Mouse (Mus musculus) limb, embryonic 11.5 days (tissue): ENCODE results near the gene Dock2. TPM values are rescaled to one million over a fixed set of nuclear protein-coding genes. Genes with fewer than 3 reads are reported as not detected.

Source experiments
- ATAC-seq: fragments of 200-750 bp; cut with Nextera tagmentation; 2 replicates; pipeline ENCODE4 v1.8.0; 2017; ENCODE audit warnings: low read depth; ENCODE audit not compliant: insufficient number of reproducible peaks, low FRiP score, low TSS enrichment
- DNase-seq: peaks from one replicate; pipeline ENCODE4 v3.0.0-alpha.2; 2015; ENCODE audit warnings: low spot score
- H3K27ac ChIP-seq: fragments of 300-500 bp; sonication (generic); replicated peaks from 2 replicates; pipeline ENCODE4 v1.5.1; 2014; ENCODE audit warnings: low read depth, mild to moderate bottlenecking, low read length
- H3K27me3 ChIP-seq: fragments of 300-500 bp; sonication (generic); 2 replicates; pipeline ENCODE4 v1.6.1; 2014; ENCODE audit warnings: mild to moderate bottlenecking, low read length, mixed read lengths; ENCODE audit not compliant: control insufficient read depth, insufficient read depth
- H3K36me3 ChIP-seq: fragments of 300-500 bp; sonication (generic); 2 replicates; pipeline ENCODE4 v1.6.1; 2014; ENCODE audit warnings: mild to moderate bottlenecking, low read length, moderate library complexity, mixed read lengths; ENCODE audit not compliant: control insufficient read depth, insufficient read depth
- H3K4me1 ChIP-seq: fragments of 300-500 bp; sonication (generic); 2 replicates; pipeline ENCODE4 v1.6.1; 2014; ENCODE audit warnings: low read length, mixed read lengths; ENCODE audit not compliant: control insufficient read depth, insufficient read depth
- H3K4me2 ChIP-seq: fragments of 300-500 bp; sonication (generic); 2 replicates; pipeline ENCODE4 v1.6.1; 2014; ENCODE audit warnings: low read depth, mild to moderate bottlenecking, moderate library complexity; ENCODE audit not compliant: severe bottlenecking
- H3K4me3 ChIP-seq: fragments of 300-500 bp; sonication (generic); 2 replicates; pipeline ENCODE4 v1.5.1; 2014; ENCODE audit warnings: low read depth, low read length
- H3K9ac ChIP-seq: fragments of 300-500 bp; sonication (generic); 2 replicates; pipeline ENCODE4 v1.6.1; 2014; ENCODE audit warnings: mild to moderate bottlenecking, low read length
- H3K9me3 ChIP-seq: fragments of 300-500 bp; sonication (generic); 2 replicates; pipeline ENCODE4 v1.6.1; 2016; ENCODE audit warnings: low read length; ENCODE audit not compliant: control insufficient read depth
- WGBS: fragments of 180-500 bp; shearing (Covaris S2); extraction: QIAGEN DNeasy Blood & Tissue Kit; methylation state at CpG from one replicate; pipeline ENCODE4 v1.1.7; 2014; 5-methylcytosine and 5-hydroxymethylcytosine counted together
- polyA plus RNA-seq: library from polyadenylated mRNA; unstranded; fragments of >200 nt; fragmentation: Nextera tagmentation; extraction: Ambion mirVana; gene quantifications from 2 replicates; pipeline ENCODE4 v1.2.1, GENCODE M21; 2014

Gene Dock2
- polyA plus RNA-seq, 1 experiment from 2014 or later: 0.25 TPM

- no peaks in the 10 kb centered on the region for H3K36me3 ChIP-seq
- ATAC-seq: no peak
- H3K9me3 ChIP-seq: no peaks in the 10 kb centered on the region
- no peak overlapping the region for H3K4me2 ChIP-seq
- WGBS: 65% methylated on average over 8 of the region's 8 CpGs
- H3K27me3 ChIP-seq: no peaks in the 10 kb centered on the region
- no peaks in the 10 kb centered on the region for H3K4me1 ChIP-seq
- H3K4me3 ChIP-seq: no peak overlapping the region
- no peak overlapping the region for H3K9ac ChIP-seq
- no peak for DNase-seq
- no peak overlapping the region for H3K27ac ChIP-seq
These were observed 602.2 kb downstream of the Dock2 start for GRCm38 (mm10) chr11:34181214-34182117.

GRCm38 (mm10) chr11:34178752-34179151, 604.9 kb downstream of the Dock2 start:
- no peak for ATAC-seq
- DNase-seq: no peak
- WGBS: 63% methylated on average over 2 of the region's 2 CpGs
- no peak overlapping the region for H3K4me2 ChIP-seq
- no peak overlapping the region for H3K27ac ChIP-seq
- no peak overlapping the region for H3K9ac ChIP-seq
- H3K27me3 ChIP-seq: no peaks in the 10 kb centered on the region
- H3K4me3 ChIP-seq: no peak overlapping the region
- no peaks in the 10 kb centered on the region for H3K4me1 ChIP-seq
- no peaks in the 10 kb centered on the region for H3K36me3 ChIP-seq
- H3K9me3 ChIP-seq: no peaks in the 10 kb centered on the region

Other genes starting within 250 kb of the Dock2 start
- 34.0 and 37.0 TPM in 2 replicates for gene Spdl1, start 49.7 kb upstream of the Dock2 start, polyA plus RNA-seq